Mouse (Mus musculus) embryonic facial prominence, embryonic 12.5 days (tissue): ENCODE measurements around the gene Adgrb2. TPM values are rescaled to one million over a fixed set of nuclear protein-coding genes. Genes with fewer than 3 reads are reported as not detected.

Source experiments
- ATAC-seq: fragments of 200-750 bp; cut with Nextera tagmentation; 2 replicates; pipeline ENCODE4 v1.8.0; 2017; ENCODE audit not compliant: insufficient number of reproducible peaks, insufficient read depth, low FRiP score, low TSS enrichment
- H3K27ac ChIP-seq: fragments of 300-500 bp; sonication (generic); 2 replicates; pipeline ENCODE4 v1.5.1; 2016; ENCODE audit warnings: mild to moderate bottlenecking
- H3K27me3 ChIP-seq: fragments of 300-500 bp; sonication (generic); 2 replicates; pipeline ENCODE4 v1.6.1; 2016; ENCODE audit warnings: mild to moderate bottlenecking, moderate library complexity
- H3K36me3 ChIP-seq: fragments of 300-500 bp; sonication (generic); 2 replicates; pipeline ENCODE4 v1.6.1; 2016; ENCODE audit warnings: mild to moderate bottlenecking
- H3K4me1 ChIP-seq: fragments of 300-500 bp; sonication (generic); 2 replicates; pipeline ENCODE4 v1.6.1; 2016
- H3K4me2 ChIP-seq: fragments of 300-500 bp; sonication (generic); replicated peaks from 2 replicates; pipeline ENCODE4 v1.6.1; 2016; ENCODE audit warnings: mild to moderate bottlenecking, moderate library complexity
- H3K4me3 ChIP-seq: fragments of 300-500 bp; sonication (generic); 2 replicates; pipeline ENCODE4 v1.5.1; 2016; ENCODE audit warnings: mild to moderate bottlenecking
- H3K9ac ChIP-seq: fragments of 300-500 bp; sonication (generic); 2 replicates; pipeline ENCODE4 v1.6.1; 2016; ENCODE audit warnings: mild to moderate bottlenecking, moderate library complexity
- H3K9me3 ChIP-seq: fragments of 300-500 bp; sonication (generic); 2 replicates; pipeline ENCODE4 v1.6.1; 2016; ENCODE audit warnings: mild to moderate bottlenecking, moderate library complexity
- WGBS: fragments of 180-500 bp; shearing (Covaris S2); methylation state at CpG from one replicate; pipeline ENCODE4 v1.1.7; 2016; 5-methylcytosine and 5-hydroxymethylcytosine counted together
- polyA plus RNA-seq: library from polyadenylated mRNA; unstranded; fragments of >200 nt; fragmentation: Nextera tagmentation; extraction: Ambion mirVana; gene quantifications from 2 replicates; pipeline ENCODE4 v1.2.1, GENCODE M21; 2016

The Adgrb2 gene
- polyA plus RNA-seq, 1 experiment from 2014 or later = 7.6 TPM

- no peak overlapping the region for H3K4me2 ChIP-seq
- H3K27ac ChIP-seq = 0 out of 2 replicates have a peak overlapping the region, but pooled peaks have one; percentile 27
- H3K4me1 ChIP-seq = peaks cover 17% of the 10 kb centered on the region
- no peak overlapping the region for H3K9ac ChIP-seq
- H3K27me3 ChIP-seq = no peaks in the 10 kb centered on the region
- no peaks in the 10 kb centered on the region for H3K9me3 ChIP-seq
- 0 out of 2 replicates have a peak, but pooled peaks cover 3% of the 10 kb centered on the region for H3K36me3 ChIP-seq
- ATAC-seq = no peak
- WGBS = 75% methylated on average over 14 of the region's 14 CpGs
- H3K4me3 ChIP-seq = no peak overlapping the region
These were observed 70.7 kb downstream of the Adgrb2 start for GRCm38 (mm10) chr4:130055160-130056010.

- no peak for ATAC-seq
- no peak overlapping the region for H3K4me3 ChIP-seq
- 0 out of 2 replicates have a peak overlapping the region, but pooled peaks have one; percentile 27 for H3K27ac ChIP-seq
- no peaks in the 10 kb centered on the region for H3K27me3 ChIP-seq
- H3K9ac ChIP-seq = no peak overlapping the region
- H3K36me3 ChIP-seq = 0 out of 2 replicates have a peak, but pooled peaks cover 3% of the 10 kb centered on the region
- H3K9me3 ChIP-seq = no peaks in the 10 kb centered on the region
- no peak overlapping the region for H3K4me2 ChIP-seq
- 32% methylated on average over 3 of the region's 3 CpGs for WGBS
- peaks cover 18% of the 10 kb centered on the region for H3K4me1 ChIP-seq
These were observed 71.3 kb downstream of the Adgrb2 start for GRCm38 (mm10) chr4:130056011-130056322.

DNA sequence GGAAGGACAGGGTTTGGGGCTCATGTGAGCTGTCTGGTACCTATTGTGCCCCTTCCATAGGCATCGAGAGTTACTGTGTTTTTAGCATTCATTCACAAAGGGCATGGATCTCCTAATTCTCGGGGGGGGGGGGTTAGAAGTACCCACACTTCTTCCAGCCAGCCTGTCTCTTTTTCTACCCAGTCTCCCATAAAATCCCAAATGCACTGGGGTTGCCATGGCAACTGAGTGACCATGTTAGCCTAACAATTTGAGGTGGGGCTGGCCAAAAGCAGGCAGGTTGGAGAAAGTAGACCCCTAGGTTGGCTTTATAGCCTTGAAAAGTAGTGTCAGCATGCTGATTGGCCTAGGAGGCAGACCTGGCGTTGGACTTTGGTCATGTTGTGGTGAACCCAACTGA, 71.8 kb downstream of the Adgrb2 start:
- Histone ChIP-seq H3K27me3 (no peaks in the 10 kb centered on the region), H3K4me2 (no peak overlapping the region), H3K27ac (no peak overlapping the region), H3K9me3 (no peaks in the 10 kb centered on the region), H3K9ac (no peak overlapping the region), H3K4me1 (peaks cover 20% of the 10 kb centered on the region), H3K36me3 (peaks cover 4% of the 10 kb centered on the region; the same call in 1 of the 2 replicates), H3K4me3 (no peak overlapping the region)
- whole genome bisulfite sequencing = 73% methylated on average over 3 of the region's 3 CpGs
- no peak for ATAC-seq

- H3K27me3 ChIP-seq = no peaks in the 10 kb centered on the region
- no peak for ATAC-seq
- H3K4me3 ChIP-seq = no peak overlapping the region
- H3K4me2 ChIP-seq = no peak overlapping the region
- no peak overlapping the region for H3K27ac ChIP-seq
- H3K9ac ChIP-seq = no peak overlapping the region
- peaks cover 12% of the 10 kb centered on the region; the same call in 1 of the 2 replicates for H3K4me1 ChIP-seq
- H3K36me3 ChIP-seq = peaks cover 7% of the 10 kb centered on the region; the same call in 1 of the 2 replicates
- no peaks in the 10 kb centered on the region for H3K9me3 ChIP-seq
These were observed 76.3 kb downstream of the Adgrb2 start for GRCm38 (mm10) chr4:130060937-130061336.

DNA sequence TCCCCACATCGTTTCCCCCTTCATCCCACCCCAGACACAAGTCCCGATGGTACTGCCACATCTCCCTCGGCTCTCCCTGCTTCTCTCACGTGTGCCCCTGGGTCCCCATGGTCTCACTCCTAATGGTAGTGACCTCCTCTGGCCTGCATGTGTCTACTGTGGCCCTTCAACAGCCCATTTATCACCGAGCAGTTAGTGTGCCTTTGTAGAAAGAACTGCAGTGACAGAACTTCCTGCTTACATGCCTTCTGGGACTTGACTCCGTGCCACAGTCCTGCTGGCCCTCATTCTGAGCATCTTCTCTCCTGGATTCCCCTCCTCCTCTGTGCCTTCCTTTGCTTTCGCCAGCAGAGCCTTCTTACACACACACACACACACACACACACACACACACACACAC, 78.5 kb downstream of the Adgrb2 start:
- Histone ChIP-seq H3K36me3 (peaks cover 4% of the 10 kb centered on the region; the same call in 1 of the 2 replicates), H3K9ac (no peak overlapping the region)
- no peak for ATAC-seq

DNA sequence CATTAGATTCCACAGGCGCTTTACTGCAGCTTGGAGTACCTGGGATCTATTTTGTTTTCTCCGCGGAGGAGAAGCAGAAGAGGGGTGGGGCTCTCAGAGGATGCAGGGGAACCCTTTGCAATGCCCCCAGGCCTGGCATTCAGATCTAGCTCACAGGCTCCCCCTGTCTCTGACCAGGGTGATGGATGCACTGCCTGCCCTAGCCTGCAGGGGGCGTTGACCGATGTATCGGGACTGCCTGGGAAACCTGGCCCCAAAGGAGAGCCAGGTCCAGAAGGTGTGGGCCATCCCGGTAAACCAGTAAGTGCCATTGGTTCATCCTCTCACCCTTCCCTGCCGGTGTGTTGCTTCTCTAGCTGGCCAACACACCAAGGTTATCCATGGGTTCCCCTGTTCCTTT, 82.1 kb downstream of the Adgrb2 start:
- 14% methylated on average over 8 of the region's 8 CpGs for WGBS
- H3K9ac ChIP-seq = no peak overlapping the region

More for the DNA sequence above, 78.5 kb downstream of the Adgrb2 start:
- H3K4me1 ChIP-seq = peaks cover 8% of the 10 kb centered on the region
- no peak overlapping the region for H3K4me3 ChIP-seq
- WGBS = 68% methylated on average over 7 of the region's 7 CpGs
- H3K9me3 ChIP-seq = no peaks in the 10 kb centered on the region
- H3K4me2 ChIP-seq = no peak overlapping the region
- no peaks in the 10 kb centered on the region for H3K27me3 ChIP-seq
- no peak overlapping the region for H3K27ac ChIP-seq

DNA sequence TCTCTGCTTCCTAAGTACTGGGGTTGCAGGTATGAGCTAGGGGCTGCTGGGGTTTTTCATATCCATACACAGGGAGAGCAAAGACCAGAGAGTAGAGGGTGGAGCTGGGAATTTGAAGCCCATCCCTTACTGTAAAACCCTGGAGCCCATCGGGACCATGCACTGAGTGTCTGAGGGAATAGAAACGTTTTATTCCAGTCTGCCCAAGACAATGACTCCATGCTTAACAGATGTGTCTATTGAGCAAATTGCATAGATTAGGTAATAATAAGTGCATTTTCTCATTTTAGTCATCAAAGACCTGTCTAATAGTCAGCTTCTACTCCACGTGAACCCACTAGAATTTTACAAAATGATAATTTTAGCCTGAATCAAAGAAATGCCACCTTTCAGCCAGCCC, 85.9 kb downstream of the Adgrb2 start:
- no peak for ATAC-seq
- Histone ChIP-seq H3K4me2 (no peak overlapping the region), H3K9ac (no peak overlapping the region), H3K4me3 (no peak overlapping the region), H3K36me3 (no peaks in the 10 kb centered on the region), H3K9me3 (no peaks in the 10 kb centered on the region), H3K27me3 (no peaks in the 10 kb centered on the region), H3K27ac (no peak overlapping the region), H3K4me1 (no peaks in the 10 kb centered on the region; the same call in 1 of the 2 replicates)
- WGBS = 53% methylated on average over 3 of the region's 3 CpGs

More for the DNA sequence above, 82.1 kb downstream of the Adgrb2 start:
- Histone ChIP-seq H3K27me3 (no peaks in the 10 kb centered on the region), H3K27ac (no peak overlapping the region), H3K36me3 (no peaks in the 10 kb centered on the region), H3K9me3 (no peaks in the 10 kb centered on the region), H3K4me2 (no peak overlapping the region), H3K4me1 (no peaks in the 10 kb centered on the region; the same call in 1 of the 2 replicates), H3K4me3 (no peak overlapping the region)
- ATAC-seq = no peak

- Histone ChIP-seq H3K4me3 (no peak overlapping the region), H3K36me3 (no peaks in the 10 kb centered on the region), H3K4me2 (no peak overlapping the region), H3K9ac (no peak overlapping the region), H3K4me1 (no peaks in the 10 kb centered on the region), H3K27ac (no peak overlapping the region), H3K27me3 (no peaks in the 10 kb centered on the region), H3K9me3 (no peaks in the 10 kb centered on the region)
- ATAC-seq = no peak
- WGBS = 89% methylated on average over 2 of the region's 2 CpGs
These were observed 87.1 kb downstream of the Adgrb2 start for GRCm38 (mm10) chr4:130071758-130072157.

Other genes starting within 250 kb of the Adgrb2 start
- gene Khdrbs1, start 242.6 kb upstream of the Adgrb2 start, polyA plus RNA-seq = 191 and 204 TPM in 2 replicates
- gene Ptp4a2, start 173.7 kb upstream of the Adgrb2 start, polyA plus RNA-seq = 306 and 332 TPM in 2 replicates
- gene Spocd1, start 55.6 kb upstream of the Adgrb2 start, polyA plus RNA-seq = 0.06 TPM in 1 of 2 replicates, not detected in the other
- 40.3 and 46.2 TPM in 2 replicates for gene Col16a1, start 63.0 kb downstream of the Adgrb2 start, polyA plus RNA-seq
- gene Pef1, start 117.7 kb downstream of the Adgrb2 start, polyA plus RNA-seq = 65.6 and 69.5 TPM in 2 replicates
- 0.27 and 0.32 TPM in 2 replicates for gene Hcrtr1, start 154.5 kb downstream of the Adgrb2 start, polyA plus RNA-seq
- 11.8 and 12.9 TPM in 2 replicates for gene Tinagl1, start 190.3 kb downstream of the Adgrb2 start, polyA plus RNA-seq
- not detected in 2 replicates for gene Gm853, start 237.5 kb downstream of the Adgrb2 start, polyA plus RNA-seq